Mouse (Mus musculus) testis, adult 2 months (tissue): Measurements from ENCODE around the gene Cyp20a1. TPM values are rescaled to one million over a fixed set of nuclear protein-coding genes. Genes with fewer than 3 reads are reported as not detected.
A peak's percentile ranks its signal among the peaks of the same experiment; 100 is the strongest.

ENCODE experiments used
- H3K27ac ChIP-seq: fragments of 200-500 bp; 2 replicates; pipeline ENCODE4 v1.5.1; 2012; ENCODE audit warnings: low read depth, low read length; ENCODE audit not compliant: control insufficient read depth, insufficient read depth
- H3K27me3 ChIP-seq: fragments of 200-500 bp; 2 replicates; pipeline ENCODE4 v1.6.1; 2012; ENCODE audit warnings: mild to moderate bottlenecking, low read length, moderate library complexity; ENCODE audit not compliant: control insufficient read depth, insufficient read depth
- H3K36me3 ChIP-seq: fragments of 200-500 bp; 2 replicates; pipeline ENCODE4 v1.6.1; 2012; ENCODE audit warnings: mild to moderate bottlenecking, low read length; ENCODE audit not compliant: control insufficient read depth, insufficient read depth
- H3K4me1 ChIP-seq: fragments of 200-500 bp; 2 replicates; pipeline ENCODE4 v1.6.1; 2012; ENCODE audit warnings: low read length; ENCODE audit not compliant: control insufficient read depth, insufficient read depth
- H3K4me3 ChIP-seq: fragments of 200-500 bp; 2 replicates; pipeline ENCODE4 v1.5.1; 2012; ENCODE audit warnings: low read depth, mild to moderate bottlenecking, low read length, moderate library complexity, mixed read lengths; ENCODE audit not compliant: control insufficient read depth
- CTCF ChIP-seq: fragments of 200-500 bp; IDR thresholded peaks from 2 replicates; pipeline ENCODE4 v1.5.1; 2012; ENCODE audit warnings: low read depth, mild to moderate bottlenecking, inconsistent platforms, low read length, moderate library complexity; ENCODE audit not compliant: control insufficient read depth, insufficient read depth, insufficient replicate concordance
- POLR2A ChIP-seq: fragments of 200-500 bp; IDR thresholded peaks from 2 replicates; pipeline ENCODE4 v1.6.1; 2012; ENCODE audit warnings: low read depth, mild to moderate bottlenecking, inconsistent platforms, low read length, moderate library complexity; ENCODE audit not compliant: control insufficient read depth
- polyA plus RNA-seq: library from polyadenylated mRNA; depleted of rRNA; stranded (reverse); fragments of >200 nt; gene quantifications from 2 replicates; pipeline ENCODE4 v1.2.3, GENCODE M21; 2012; rRNA removed

Gene Cyp20a1
- polyA plus RNA-seq, 1 experiment = 1.1 TPM

DNA sequence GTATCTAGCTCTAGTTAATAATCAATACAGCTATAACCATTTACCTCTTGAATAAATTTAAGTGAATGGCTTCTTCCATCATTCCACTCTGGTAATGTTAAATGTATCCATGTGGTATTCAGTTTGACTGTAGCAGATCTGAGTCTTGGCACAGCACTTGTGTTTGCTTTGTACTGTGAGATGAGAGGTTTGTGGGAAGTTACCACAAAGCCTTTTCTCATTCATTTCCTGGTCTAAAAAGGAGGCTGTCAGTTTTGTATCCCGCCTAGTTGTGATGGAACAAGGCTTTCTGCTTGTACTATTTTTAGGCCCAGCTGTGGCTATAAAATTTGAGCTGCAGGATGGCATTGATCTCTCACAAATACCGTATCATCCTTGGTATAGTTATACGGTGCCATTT lies 73.6 kb downstream of the Cyp20a1 start:
- no peaks in the 10 kb centered on the region for H3K36me3 ChIP-seq
- no peaks in the 10 kb centered on the region for H3K27me3 ChIP-seq
- no peaks in the 10 kb centered on the region for H3K4me1 ChIP-seq
- TF ChIP-seq CTCF = no peak
- no peak for TF ChIP-seq POLR2A
- no peak overlapping the region for H3K4me3 ChIP-seq
- no peak overlapping the region for H3K27ac ChIP-seq

DNA sequence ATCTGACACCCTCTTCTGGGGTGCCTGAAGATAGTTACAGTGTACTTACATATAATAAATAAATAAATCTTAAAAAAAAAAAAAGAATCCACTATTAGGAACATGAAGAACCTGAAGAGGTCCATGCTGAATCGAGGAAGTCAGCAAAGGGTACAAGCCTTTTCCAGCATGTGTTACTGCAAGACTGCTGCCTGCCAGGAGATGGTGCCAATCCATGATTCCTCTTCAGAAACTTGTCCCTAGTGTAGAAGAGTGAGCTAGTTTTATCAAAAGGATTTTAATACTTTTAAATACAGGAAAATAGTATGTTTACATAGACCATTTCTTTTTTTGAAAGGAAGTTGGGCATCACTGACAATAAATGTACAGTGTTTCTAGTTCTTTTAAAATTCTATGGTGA lies 80.8 kb downstream of the Cyp20a1 start:
- Histone ChIP-seq H3K27ac (no peak overlapping the region), H3K36me3 (no peaks in the 10 kb centered on the region), H3K4me3 (no peak overlapping the region), H3K27me3 (no peaks in the 10 kb centered on the region), H3K4me1 (no peaks in the 10 kb centered on the region)
- TF ChIP-seq POLR2A (no peak), CTCF (no peak)

DNA sequence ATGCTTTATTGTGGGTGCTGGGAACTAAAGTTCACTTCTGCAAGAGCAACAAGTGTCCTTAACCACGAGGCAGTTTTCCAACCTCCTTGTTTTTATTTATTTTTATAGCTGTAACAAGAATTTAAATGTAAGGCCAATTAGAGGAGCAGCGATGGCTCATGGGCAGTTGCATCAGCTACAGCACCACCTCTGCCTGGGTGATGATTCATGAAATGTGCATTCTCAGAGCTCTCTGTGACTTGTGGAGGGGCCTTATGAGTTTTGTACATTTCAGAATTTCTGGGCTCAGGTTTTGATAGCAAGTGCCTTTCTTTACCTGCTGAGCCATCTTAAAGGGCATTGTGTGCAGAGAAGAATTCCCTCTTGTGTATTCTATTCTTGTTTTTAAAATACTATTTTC lies 85.2 kb downstream of the Cyp20a1 start:
- Histone ChIP-seq H3K27ac (no peak overlapping the region), H3K27me3 (no peaks in the 10 kb centered on the region), H3K4me3 (no peak overlapping the region), H3K4me1 (no peaks in the 10 kb centered on the region), H3K36me3 (no peaks in the 10 kb centered on the region)
- no peak for TF ChIP-seq CTCF
- TF ChIP-seq POLR2A = no peak

DNA sequence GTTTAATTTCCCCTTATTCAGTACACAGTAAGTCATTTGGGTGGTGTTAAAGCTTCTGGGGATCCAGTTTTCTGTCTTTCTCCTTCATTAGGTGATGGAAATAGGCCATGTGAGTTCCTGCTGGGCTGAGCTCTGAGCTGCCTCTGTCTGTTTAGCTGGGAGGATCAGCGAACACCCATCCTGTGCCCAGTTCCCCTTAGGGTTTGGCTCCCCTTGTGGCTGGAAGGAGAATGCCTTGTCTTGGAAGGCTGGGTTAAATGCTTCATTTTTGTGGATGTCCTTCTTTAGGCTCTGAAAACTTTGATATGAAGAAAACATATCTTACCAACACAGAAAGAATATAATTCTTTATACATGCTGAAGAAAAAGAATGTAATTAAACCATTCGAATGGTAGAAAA lies 85.8 kb downstream of the Cyp20a1 start:
- Histone ChIP-seq H3K36me3 (no peaks in the 10 kb centered on the region), H3K4me1 (no peaks in the 10 kb centered on the region), H3K27ac (no peak overlapping the region), H3K27me3 (no peaks in the 10 kb centered on the region), H3K4me3 (no peak overlapping the region)
- TF ChIP-seq POLR2A (no peak), CTCF (peak; percentile 42; the same call in 1 of the 2 replicates)

DNA sequence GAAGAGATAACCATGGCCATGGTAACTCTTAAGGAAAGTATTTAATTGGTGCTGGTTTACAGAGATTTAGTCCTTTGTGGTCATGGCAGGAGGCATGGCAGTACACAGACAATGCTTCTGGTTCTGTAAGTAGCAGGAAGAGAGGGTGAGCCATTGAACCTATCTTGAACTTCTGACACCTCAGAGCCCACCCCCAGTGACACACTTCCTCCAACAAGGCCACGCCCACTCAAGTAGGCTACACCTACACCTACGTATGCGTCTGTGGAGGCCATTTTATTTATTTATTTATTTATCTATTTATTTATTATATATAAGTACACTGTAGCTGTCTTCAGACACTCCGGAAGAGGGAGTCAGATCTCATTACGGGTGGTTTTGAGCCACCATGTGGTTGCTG lies 88.4 kb downstream of the Cyp20a1 start:
- TF ChIP-seq CTCF (no peak), POLR2A (no peak)
- H3K27me3 ChIP-seq = no peaks in the 10 kb centered on the region
- H3K4me3 ChIP-seq = no peak overlapping the region
- H3K27ac ChIP-seq = no peak overlapping the region
- H3K36me3 ChIP-seq = no peaks in the 10 kb centered on the region
- no peaks in the 10 kb centered on the region for H3K4me1 ChIP-seq

DNA sequence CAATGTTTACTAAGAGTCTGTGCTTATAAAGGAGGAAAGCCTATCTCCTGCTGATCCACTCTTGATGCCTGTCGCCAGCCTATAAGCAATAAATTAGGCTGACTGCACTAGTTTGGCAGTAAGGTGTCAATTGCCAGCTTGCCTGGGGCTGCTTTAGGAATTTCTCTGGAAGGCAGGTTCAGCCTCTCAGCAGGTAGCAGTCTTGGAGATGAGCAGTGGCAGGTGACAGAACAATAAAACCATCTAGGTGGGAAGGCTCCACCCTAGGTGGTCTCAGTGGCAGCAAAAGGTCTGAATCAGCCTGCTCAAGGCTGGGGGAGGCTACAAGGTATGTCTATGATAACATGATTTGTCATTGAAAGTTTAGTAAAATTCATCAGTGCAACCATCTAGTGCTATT lies 89.4 kb downstream of the Cyp20a1 start:
- TF ChIP-seq POLR2A (no peak), CTCF (no peak)
- Histone ChIP-seq H3K27me3 (no peaks in the 10 kb centered on the region), H3K4me3 (no peak overlapping the region), H3K4me1 (no peaks in the 10 kb centered on the region), H3K36me3 (no peaks in the 10 kb centered on the region), H3K27ac (no peak overlapping the region)

Other genes starting within 250 kb of the Cyp20a1 start
- 15.3 and 18.3 TPM in 2 replicates for gene Carf, start 245.1 kb upstream of the Cyp20a1 start, polyA plus RNA-seq
- gene Wdr12, start 244.7 kb upstream of the Cyp20a1 start, polyA plus RNA-seq = 67.7 and 69.3 TPM in 2 replicates
- 1.4 and 1.6 TPM in 2 replicates for gene Nbeal1, start 162.7 kb upstream of the Cyp20a1 start, polyA plus RNA-seq
- 19.9 and 21.4 TPM in 2 replicates for gene Abi2, start 66.3 kb downstream of the Cyp20a1 start, polyA plus RNA-seq
- 1.9 and 2.2 TPM in 2 replicates for gene Raph1, start 223.8 kb downstream of the Cyp20a1 start, polyA plus RNA-seq